Mouse (Mus musculus) brain, embryonic 14.5 days (tissue): ENCODE measurements at regions not wholly inside any gene's neighbourhood (a gene's known extent, or its start where the extent isn't known, plus 50 kb on each side); places are given as distances from the start of the nearest gene placed in this dataset.

Experiments
- DNase-seq: peaks from one replicate; pipeline ENCODE4 v3.0.0-alpha.2; 2011; ENCODE audit warnings: low read depth
- CTCF ChIP-seq: fragments of 200-500 bp; IDR thresholded peaks from 2 replicates; pipeline ENCODE4 v1.5.1; 2012; ENCODE audit warnings: inconsistent platforms, mild to moderate bottlenecking, moderate library complexity, borderline replicate concordance; ENCODE audit not compliant: insufficient read depth, insufficient read length; ENCODE audit errors: extremely low read depth
- POLR2A ChIP-seq: fragments of 200-500 bp; IDR thresholded peaks from 2 replicates; pipeline ENCODE4 v1.6.1; 2012; ENCODE audit warnings: mild to moderate bottlenecking, inconsistent platforms, borderline replicate concordance; ENCODE audit not compliant: poor library complexity, insufficient read depth, insufficient read length, severe bottlenecking; ENCODE audit errors: extremely low read depth

DNA sequence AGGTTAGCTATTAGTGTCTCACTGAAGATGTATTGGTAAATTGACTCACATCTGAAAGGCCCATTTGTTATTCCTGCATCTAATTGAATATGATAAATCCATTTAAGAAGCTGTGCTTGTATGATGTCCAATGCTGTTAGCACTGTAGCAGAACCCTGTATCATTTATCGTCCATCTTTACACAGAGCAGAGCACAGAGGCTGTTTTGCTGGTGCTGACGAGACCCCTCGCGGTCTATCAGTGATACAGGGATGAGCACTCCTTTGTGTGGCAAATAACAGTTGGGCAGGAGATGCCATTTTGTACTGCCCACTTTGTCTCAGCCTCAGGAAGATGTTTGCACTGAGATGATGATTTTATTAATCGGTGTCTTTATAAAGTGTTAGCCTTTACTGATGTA is 528.9 kb downstream of the Dnah5 start:
- DNase-seq = no peak
- TF ChIP-seq POLR2A (no peak), CTCF (no peak)

DNA sequence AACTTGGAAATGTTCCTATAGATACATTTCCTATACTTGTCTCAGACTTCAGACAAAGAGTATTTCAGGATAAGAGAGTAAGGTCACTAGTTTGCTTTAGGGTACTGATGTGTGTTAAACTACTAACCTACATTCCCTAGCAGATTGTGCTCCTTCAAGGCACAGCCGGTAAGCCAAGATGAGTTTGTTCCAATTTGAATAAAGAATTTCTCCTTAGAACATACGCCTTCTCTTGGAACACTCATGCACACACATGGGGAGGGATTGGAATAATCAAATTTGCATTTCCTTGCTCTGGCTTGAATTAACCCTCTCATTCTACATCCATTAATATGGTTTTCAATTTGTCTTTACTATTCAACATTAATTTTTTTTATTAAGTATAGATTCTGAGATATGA is 537.0 kb downstream of the Dnah5 start:
- TF ChIP-seq CTCF (no peak), POLR2A (no peak)
- peak; percentile 25 for DNase-seq

GRCm38 (mm10) chr15:28745691-28746090 is 542.1 kb downstream of the Dnah5 start:
- DNase-seq = no peak
- TF ChIP-seq POLR2A = no peak
- no peak for TF ChIP-seq CTCF

DNA sequence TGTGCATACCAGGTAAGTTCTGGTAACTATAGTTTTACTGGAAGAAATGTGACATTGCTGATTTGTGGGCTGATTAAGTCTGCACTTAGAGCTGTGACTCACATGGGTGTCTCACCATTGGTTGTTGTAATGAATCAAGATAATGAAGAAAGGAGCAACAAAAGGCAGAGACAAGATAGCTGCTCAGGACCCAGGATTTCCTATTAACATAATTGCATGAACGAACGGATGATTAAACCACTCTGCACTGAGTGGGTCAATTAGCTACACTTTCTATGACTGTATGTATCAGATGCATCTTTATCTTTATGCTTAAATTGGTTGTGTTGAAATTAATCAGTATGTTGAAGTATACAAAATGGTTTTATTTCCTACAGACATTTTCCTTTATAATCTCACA is 543.1 kb downstream of the Dnah5 start:
- no peak for TF ChIP-seq CTCF
- TF ChIP-seq POLR2A = no peak
- DNase-seq = peak; percentile 27

DNA sequence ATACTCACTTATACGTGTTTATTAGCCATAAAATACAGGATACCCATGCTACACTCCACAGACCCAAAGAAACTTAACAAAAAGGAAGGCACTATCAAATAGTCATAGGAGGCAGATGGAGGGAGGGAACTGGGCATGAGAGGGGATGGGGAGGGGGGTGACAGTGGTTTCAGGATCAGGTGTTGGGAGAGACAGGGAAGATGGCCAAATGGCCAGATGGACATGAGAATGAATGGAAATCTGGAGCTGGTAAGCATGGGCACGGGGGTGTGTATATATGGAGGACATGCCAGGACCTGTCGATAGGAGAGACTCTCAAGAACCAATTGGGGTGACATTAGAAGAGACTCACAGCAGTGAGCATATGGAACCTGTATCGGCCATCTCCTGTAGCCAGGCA is 555.2 kb downstream of the Dnah5 start:
- DNase-seq = no peak

More for the DNA sequence above, 555.2 kb downstream of the Dnah5 start:
- TF ChIP-seq CTCF = no peak
